Mouse (Mus musculus) large intestine, adult 2 months (tissue): ENCODE data around the gene Lst1. TPM values are rescaled to one million over a fixed set of nuclear protein-coding genes. Genes with fewer than 3 reads are reported as not detected.

Source experiments
- DNase-seq: peaks from one replicate; pipeline ENCODE4 v3.0.0-alpha.2; 2012; ENCODE audit warnings: low read depth, low spot score
- WGBS: fragments of 180-500 bp; shearing (Covaris S2); methylation state at CpG from one replicate; pipeline ENCODE4 v1.1.7; 2018; 5-methylcytosine and 5-hydroxymethylcytosine counted together
- polyA plus RNA-seq: library from polyadenylated mRNA; depleted of rRNA; stranded (reverse); fragments of >200 nt; gene quantifications from 2 replicates; pipeline ENCODE4 v1.2.3, GENCODE M21; 2012; rRNA removed

Lst1 gene
- polyA plus RNA-seq, 1 experiment: 32.1 TPM

DNA sequence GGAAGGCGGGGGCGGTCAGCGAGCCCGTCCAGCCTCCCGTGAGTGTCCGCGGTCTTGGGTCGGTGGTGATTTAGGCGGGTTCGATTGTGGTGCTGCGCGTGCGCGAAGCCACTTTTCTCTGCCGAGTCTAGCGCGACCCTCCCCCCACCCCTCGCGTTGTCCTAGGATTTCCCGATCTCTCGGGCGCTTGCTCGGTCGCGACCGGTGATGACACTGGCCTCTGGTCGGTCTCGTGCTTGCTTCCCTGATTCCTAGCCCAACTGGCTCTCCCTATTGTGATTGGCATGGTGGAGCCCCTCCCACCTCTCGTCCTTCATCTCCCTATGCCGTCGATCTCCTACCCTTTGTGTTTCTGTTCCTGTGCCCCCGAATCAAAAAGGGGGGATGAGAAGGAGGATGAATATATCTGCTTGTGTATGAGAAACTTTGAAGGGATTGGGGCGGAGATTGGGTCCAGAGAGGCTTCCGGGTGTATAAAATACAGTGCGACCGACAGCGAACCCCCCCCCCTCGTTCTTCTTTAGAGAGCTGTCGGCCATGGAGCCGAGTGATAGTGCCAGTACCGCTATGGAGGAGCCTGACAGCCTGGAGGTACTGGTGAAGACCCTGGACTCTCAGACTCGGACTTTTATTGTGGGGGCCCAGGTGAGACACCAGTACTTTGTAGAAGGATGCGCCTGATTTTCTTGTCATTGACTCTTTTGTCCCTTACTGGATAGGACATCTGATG is 52.5 kb downstream of the Lst1 start:
- WGBS: under 1% methylated on average over 43 of the region's 43 CpGs
- DNase-seq: no peak

Other genes starting within 250 kb of the Lst1 start
- gene Hspa1b, start 229.2 kb downstream of the Lst1 start, polyA plus RNA-seq: 10.5 and 12.0 TPM in 2 replicates
- not detected in 2 replicates for gene Gm20481, start 218.5 kb downstream of the Lst1 start, polyA plus RNA-seq
- 6.4 and 6.6 TPM in 2 replicates for gene Hspa1a, start 216.3 kb downstream of the Lst1 start, polyA plus RNA-seq
- gene Hspa1l, start 215.7 kb downstream of the Lst1 start, polyA plus RNA-seq: 0.21 and 0.22 TPM in 2 replicates
- 108 and 113 TPM in 2 replicates for gene Lsm2, start 206.6 kb downstream of the Lst1 start, polyA plus RNA-seq
- 104 and 139 TPM in 2 replicates for gene Vars, start 187.5 kb downstream of the Lst1 start, polyA plus RNA-seq
- gene Vwa7, start 171.9 kb downstream of the Lst1 start, polyA plus RNA-seq: 0.38 and 0.64 TPM in 2 replicates
- 0.81 and 0.83 TPM in 2 replicates for gene Sapcd1, start 160.4 kb downstream of the Lst1 start, polyA plus RNA-seq
- 2.0 and 3.3 TPM in 2 replicates for gene Msh5, start 141.7 kb downstream of the Lst1 start, polyA plus RNA-seq
- 209 and 263 TPM in 2 replicates for gene Clic1, start 138.5 kb downstream of the Lst1 start, polyA plus RNA-seq
- 12.5 and 14.9 TPM in 2 replicates for gene Ddah2, start 129.4 kb downstream of the Lst1 start, polyA plus RNA-seq
- 0.17 and 3.8 TPM in 2 replicates for gene Ly6g6c, start 123.1 kb downstream of the Lst1 start, polyA plus RNA-seq
- 0.26 and 0.47 TPM in 2 replicates for gene Mpig6b, start 122.3 kb downstream of the Lst1 start, polyA plus RNA-seq
- 0.38 and 0.73 TPM in 2 replicates for gene Ly6g6e, start 111.5 kb downstream of the Lst1 start, polyA plus RNA-seq
- gene Ly6g6d, start 110.4 kb downstream of the Lst1 start, polyA plus RNA-seq: 0.89 and 3.5 TPM in 2 replicates
- 1.6 and 2.6 TPM in 2 replicates for gene Ly6g6f, start 102.8 kb downstream of the Lst1 start, polyA plus RNA-seq
- 71.9 and 115 TPM in 2 replicates for gene Abhd16a, start 99.2 kb downstream of the Lst1 start, polyA plus RNA-seq
- gene Ly6g5c, start 80.2 kb downstream of the Lst1 start, polyA plus RNA-seq: 0.81 TPM in 1 of 2 replicates, not detected in the other
- 2.2 and 3.0 TPM in 2 replicates for gene Ly6g5b, start 73.0 kb downstream of the Lst1 start, polyA plus RNA-seq
- gene Gpank1, start 67.0 kb downstream of the Lst1 start, polyA plus RNA-seq: 18.4 and 19.4 TPM in 2 replicates
- 358 and 375 TPM in 2 replicates for gene Csnk2b, start 66.4 kb downstream of the Lst1 start, polyA plus RNA-seq
- gene D17H6S53E, start 62.1 kb downstream of the Lst1 start, polyA plus RNA-seq: 11.7 and 17.5 TPM in 2 replicates
- 0.26 TPM in 1 of 2 replicates, not detected in the other for gene Apom, start 56.4 kb downstream of the Lst1 start, polyA plus RNA-seq
- gene Bag6, start 53.3 kb downstream of the Lst1 start, polyA plus RNA-seq: 103 and 147 TPM in 2 replicates
- 227 and 272 TPM in 2 replicates for gene Prrc2a, start 23.5 kb downstream of the Lst1 start, polyA plus RNA-seq
- gene Aif1, start 12.4 kb downstream of the Lst1 start, polyA plus RNA-seq: 3.7 and 3.8 TPM in 2 replicates
- 23.4 and 35.1 TPM in 2 replicates for gene Ltb, start 6.0 kb upstream of the Lst1 start, polyA plus RNA-seq
- gene Tnf, start 13.6 kb upstream of the Lst1 start, polyA plus RNA-seq: 3.7 and 4.9 TPM in 2 replicates
- gene Lta, start 16.9 kb upstream of the Lst1 start, polyA plus RNA-seq: 1.8 and 2.5 TPM in 2 replicates
- not detected in 2 replicates for gene Gm16181, start 32.4 kb upstream of the Lst1 start, polyA plus RNA-seq
- gene Atp6v1g2, start 45.2 kb upstream of the Lst1 start, polyA plus RNA-seq: 4.2 and 4.5 TPM in 2 replicates
- gene Nfkbil1, start 47.4 kb upstream of the Lst1 start, polyA plus RNA-seq: 11.8 and 13.0 TPM in 2 replicates
- gene Ddx39b, start 53.3 kb upstream of the Lst1 start, polyA plus RNA-seq: 287 and 309 TPM in 2 replicates
- 1,065 and 1,224 TPM in 2 replicates for gene H2-D1, start 74.3 kb upstream of the Lst1 start, polyA plus RNA-seq
- gene H2-Q1, start 132.0 kb upstream of the Lst1 start, polyA plus RNA-seq: 16.5 and 51.5 TPM in 2 replicates
- gene H2-Q2, start 153.8 kb upstream of the Lst1 start, polyA plus RNA-seq: 245 and 632 TPM in 2 replicates
- gene H2-Q4, start 191.2 kb upstream of the Lst1 start, polyA plus RNA-seq: 80.0 and 122 TPM in 2 replicates
- 52.5 and 53.5 TPM in 2 replicates for gene H2-Q6, start 236.4 kb upstream of the Lst1 start, polyA plus RNA-seq